Mouse (Mus musculus) CD4-positive, CD25-positive, alpha-beta regulatory T cell, adult 4 months (primary cell): ENCODE measurements at regions not wholly inside any gene's neighbourhood (a gene's known extent, or its start where the extent isn't known, plus 50 kb on each side); places are given as distances from the start of the nearest gene placed in this dataset.

ENCODE experiments used
- ATAC-seq: one replicate; pipeline ENCODE4 v1.8.0; 2017

- no peak for ATAC-seq
Measured at GRCm38 (mm10) chr16:84627052-84627451, 108.5 kb downstream of the Mrpl39 start.

GRCm38 (mm10) chr16:84629868-84630267 is 105.7 kb downstream of the Mrpl39 start:
- no peak for ATAC-seq

GRCm38 (mm10) chr16:84644446-84644845 is 91.1 kb downstream of the Mrpl39 start:
- peak; percentile 78 for ATAC-seq

GRCm38 (mm10) chr16:84646172-84646684 is 89.3 kb downstream of the Mrpl39 start:
- ATAC-seq: no peak

GRCm38 (mm10) chr16:84650646-84651045 is 84.9 kb downstream of the Mrpl39 start:
- no peak for ATAC-seq

GRCm38 (mm10) chr16:84653873-84654272 is 81.7 kb downstream of the Mrpl39 start:
- no peak for ATAC-seq

GRCm38 (mm10) chr16:84661879-84662278 is 73.7 kb downstream of the Mrpl39 start:
- no peak for ATAC-seq

- no peak for ATAC-seq
Measured at GRCm38 (mm10) chr16:84663581-84663980, 72.0 kb downstream of the Mrpl39 start.
